Mouse (Mus musculus): ENCODE data around the gene Polr2a. TPM values are rescaled to one million over a fixed set of nuclear protein-coding genes. Genes with fewer than 3 reads are reported as not detected.
"Not testable (repeated sequence)": the region's sequence is repeated elsewhere in the genome, so short reads cannot be mapped to it uniquely, and the experiment has no call there.

Polr2a gene
- polyA plus RNA-seq, 1 experiment from 2014 or later: 29.9 TPM

DNA sequence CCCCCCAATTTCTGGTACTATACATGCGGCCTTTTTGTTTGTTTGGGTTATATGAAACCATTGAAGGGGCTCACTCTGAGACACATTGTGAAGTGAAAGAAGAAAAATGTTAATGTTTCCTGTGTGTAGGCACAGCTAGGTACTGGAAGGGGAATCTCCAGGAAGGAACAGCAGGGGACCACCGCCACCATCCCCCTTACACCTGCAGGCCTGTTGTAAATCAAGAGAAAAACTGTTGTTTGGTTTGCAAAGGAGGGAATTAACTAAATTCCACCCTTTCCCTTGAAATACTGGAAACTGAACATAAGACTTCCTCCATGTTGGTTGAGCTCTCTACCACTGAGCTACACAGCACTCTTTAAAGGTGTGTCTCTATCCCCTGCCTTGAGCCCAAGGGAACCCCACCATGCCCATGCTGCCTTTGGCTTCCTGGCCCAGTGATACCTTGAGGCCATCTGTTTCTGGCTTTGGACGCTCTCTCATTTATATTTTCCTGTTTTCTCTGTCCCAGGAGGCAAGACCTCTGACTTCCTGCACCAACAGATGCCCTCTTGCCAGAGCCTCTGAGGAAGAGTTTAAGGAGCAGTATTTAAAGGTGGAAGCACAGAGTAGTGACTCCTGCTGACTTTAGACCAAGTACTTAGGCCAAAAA lies 49.7 kb downstream of the Polr2a start:
- WGBS: 76% methylated on average over 3 of the region's 3 CpGs
- Histone ChIP-seq H3K9ac (no peak overlapping the region), H3K4me3 (replicated peaks) (no peak overlapping the region), H3K27ac (no peak overlapping the region), H3K4me2 (no peak overlapping the region), H3K27me3 (no peaks in the 10 kb centered on the region), H3K9me3 (replicated peaks) (no peaks in the 10 kb centered on the region), H3K36me3 (no peaks in the 10 kb centered on the region), H3K4me1 (peaks cover 21% of the 10 kb centered on the region)
- no peak for ATAC-seq (replicated peaks; ENCODE audit: low FRiP score)

DNA sequence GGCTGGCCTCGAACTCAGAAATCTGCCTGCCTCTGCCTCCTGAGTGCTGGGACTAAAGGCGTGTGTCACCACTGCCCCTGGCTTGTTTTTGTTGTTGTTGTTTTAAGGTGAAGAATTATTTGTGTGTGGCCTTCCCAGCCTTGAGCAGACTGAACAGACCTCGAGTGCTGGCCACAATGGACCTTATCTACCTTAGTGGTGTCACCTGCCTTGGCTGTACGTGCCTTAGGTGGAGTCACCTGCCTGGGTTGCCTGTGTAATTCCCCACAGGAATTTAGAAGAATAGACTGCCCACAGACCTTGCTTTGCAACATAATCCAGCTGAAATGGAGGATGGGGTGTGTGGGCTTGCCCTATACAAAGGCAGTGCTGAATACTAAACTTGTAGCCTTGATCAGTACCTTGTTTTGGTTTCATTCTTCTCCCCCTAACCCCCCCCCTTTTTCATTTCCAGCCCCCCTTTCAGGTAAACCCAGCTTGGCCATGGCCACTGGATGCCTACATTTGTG lies 50.5 kb downstream of the Polr2a start:
- Histone ChIP-seq H3K4me3 (replicated peaks) (no peak overlapping the region), H3K9me3 (replicated peaks) (no peaks in the 10 kb centered on the region), H3K27me3 (no peaks in the 10 kb centered on the region), H3K27ac (no peak overlapping the region), H3K36me3 (no peaks in the 10 kb centered on the region), H3K4me2 (no peak overlapping the region), H3K4me1 (peaks cover 13% of the 10 kb centered on the region; the same call in 1 of the 2 replicates), H3K9ac (no peak overlapping the region)
- no peak for ATAC-seq (replicated peaks; ENCODE audit: low FRiP score)
- WGBS: 88% methylated on average over 4 of the region's 4 CpGs

DNA sequence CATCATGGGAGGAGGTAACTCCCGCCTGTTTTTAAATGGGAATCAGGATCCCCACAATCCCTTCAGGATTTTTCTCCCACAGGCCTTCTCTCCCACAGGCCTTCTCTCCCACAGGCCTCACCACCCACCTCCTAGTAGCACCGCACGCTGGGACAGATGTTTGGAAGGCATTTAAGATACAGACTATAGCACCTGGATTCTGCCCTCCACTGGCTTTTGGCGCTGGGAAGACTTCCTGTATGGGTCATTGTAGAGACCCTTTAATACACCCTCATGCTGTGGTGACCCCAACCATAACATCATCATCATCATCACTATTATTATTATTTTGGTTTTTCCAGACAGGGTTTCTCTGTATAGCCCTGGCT lies 51.0 kb downstream of the Polr2a start:
- no peak for ATAC-seq (replicated peaks; ENCODE audit: low FRiP score)
- Histone ChIP-seq H3K9me3 (replicated peaks) (no peaks in the 10 kb centered on the region), H3K4me2 (no peak overlapping the region), H3K36me3 (no peaks in the 10 kb centered on the region), H3K9ac (no peak overlapping the region), H3K27me3 (no peaks in the 10 kb centered on the region), H3K4me3 (replicated peaks) (no peak overlapping the region), H3K27ac (no peak overlapping the region), H3K4me1 (peaks cover 11% of the 10 kb centered on the region; the same call in 1 of the 2 replicates)
- 92% methylated on average over 4 of the region's 4 CpGs for WGBS

DNA sequence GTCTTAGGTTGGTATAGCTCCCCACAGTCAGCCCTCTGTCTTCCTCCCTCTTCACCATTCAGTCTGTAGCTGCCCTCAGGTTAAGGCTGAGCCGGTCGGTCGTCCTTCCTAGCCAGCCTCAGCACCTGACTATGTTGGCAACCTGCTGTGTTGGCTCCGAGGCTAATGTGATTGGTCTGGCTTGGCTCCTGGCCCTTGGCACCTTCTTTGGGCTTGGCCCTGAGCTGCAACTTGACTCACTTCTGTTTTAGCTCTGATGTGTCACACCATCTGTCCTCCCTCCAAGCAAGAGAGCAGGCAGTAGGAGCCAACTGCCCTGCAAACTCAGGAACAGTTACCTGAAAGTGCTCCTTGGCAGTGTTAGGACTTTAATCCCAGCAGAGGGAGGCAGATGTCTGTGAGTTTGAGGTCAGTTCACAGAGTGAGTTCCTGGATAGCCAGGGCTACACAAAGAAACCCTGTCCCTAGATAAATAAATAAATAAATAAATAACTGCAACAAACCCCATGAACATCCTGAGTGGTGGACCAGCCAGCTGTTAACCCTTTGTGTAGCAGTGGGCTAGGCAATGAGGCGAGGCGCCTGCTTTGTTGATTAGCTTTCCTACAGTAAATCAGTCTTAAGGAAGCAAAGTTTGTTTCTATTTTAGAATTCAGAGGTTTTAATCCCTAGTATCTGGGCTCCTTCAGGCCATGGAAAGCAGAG lies 51.5 kb downstream of the Polr2a start:
- no peak overlapping the region for H3K4me3 ChIP-seq (replicated peaks)
- WGBS: 57% methylated on average over 6 of the region's 6 CpGs
- no peaks in the 10 kb centered on the region for H3K27me3 ChIP-seq
- H3K4me1 ChIP-seq: peaks cover 11% of the 10 kb centered on the region; the same call in 1 of the 2 replicates
- no peaks in the 10 kb centered on the region for H3K9me3 ChIP-seq (replicated peaks)
- no peak overlapping the region for H3K4me2 ChIP-seq
- no peaks in the 10 kb centered on the region for H3K36me3 ChIP-seq
- H3K27ac ChIP-seq: no peak overlapping the region
- no peak for ATAC-seq (replicated peaks; ENCODE audit: low FRiP score)
- no peak overlapping the region for H3K9ac ChIP-seq

DNA sequence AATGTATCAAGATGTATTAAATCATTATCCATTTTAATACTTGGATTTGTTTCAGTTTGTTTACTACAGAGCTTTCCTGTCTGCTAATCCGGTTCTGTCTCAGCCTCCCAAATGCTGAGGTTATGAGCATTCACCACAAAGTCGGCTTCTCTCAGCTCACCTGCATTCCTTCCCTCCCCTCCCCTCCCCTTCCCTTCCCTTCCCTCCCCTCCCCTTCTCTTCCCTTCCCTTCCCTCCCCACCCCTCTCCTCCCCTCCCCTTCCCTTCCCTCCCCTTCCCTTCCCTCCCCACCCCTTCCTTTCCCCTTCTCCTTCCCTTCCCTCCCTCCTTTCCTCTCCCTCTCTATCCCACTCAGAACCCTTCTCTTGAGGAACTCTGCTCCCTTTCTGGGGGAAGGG lies 53.8 kb downstream of the Polr2a start:
- Histone ChIP-seq H3K4me3 (replicated peaks) (no peak overlapping the region), H3K9me3 (replicated peaks) (no peaks in the 10 kb centered on the region), H3K27me3 (no peaks in the 10 kb centered on the region), H3K36me3 (no peaks in the 10 kb centered on the region), H3K27ac (no peak overlapping the region), H3K9ac (no peak overlapping the region), H3K4me1 (peaks cover 9% of the 10 kb centered on the region; the same call in 1 of the 2 replicates), H3K4me2 (no peak overlapping the region)
- 37% methylated on average over 2 of the region's 2 CpGs for WGBS
- ATAC-seq (replicated peaks; ENCODE audit: low FRiP score): no peak

DNA sequence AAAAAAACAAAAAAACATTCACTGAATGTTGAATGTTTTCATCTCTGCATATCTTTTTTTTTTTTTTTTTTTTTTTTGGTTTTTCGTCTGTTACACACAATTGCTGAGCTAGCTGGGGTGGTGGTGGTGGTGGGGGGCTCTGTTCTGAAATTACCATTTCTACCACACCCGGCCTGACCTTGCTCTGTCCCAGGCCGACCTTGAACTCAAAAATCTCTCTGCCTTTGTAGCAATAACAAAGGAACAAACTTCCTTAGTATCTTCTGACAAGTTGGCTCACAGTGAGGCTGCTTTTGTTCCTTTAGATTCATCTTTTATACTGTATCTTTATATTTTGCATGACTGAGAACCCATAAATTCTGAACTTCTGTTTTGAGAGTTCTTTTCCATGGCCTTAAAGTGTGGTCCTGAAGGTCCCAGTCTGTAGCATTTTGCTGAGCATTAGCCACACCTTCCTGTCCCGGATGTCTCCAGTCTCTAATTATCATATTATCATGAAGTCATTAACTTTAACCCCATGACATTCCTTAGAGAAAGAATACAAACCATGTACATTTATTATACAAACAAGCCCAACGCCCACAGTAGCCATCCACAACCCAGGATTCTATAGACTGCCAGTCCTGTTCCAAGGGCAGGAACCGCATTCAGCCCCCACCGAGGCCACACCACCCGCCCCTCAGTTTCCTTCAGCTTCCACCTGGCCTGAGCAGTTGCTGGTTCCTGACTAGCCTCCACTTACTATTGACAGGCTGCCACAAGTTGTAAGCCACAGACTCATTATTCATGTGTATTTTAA lies 54.4 kb downstream of the Polr2a start:
- Histone ChIP-seq H3K27ac (no peak overlapping the region), H3K4me1 (peaks cover 8% of the 10 kb centered on the region; the same call in 1 of the 2 replicates), H3K9ac (no peak overlapping the region), H3K4me3 (replicated peaks) (no peak overlapping the region), H3K9me3 (replicated peaks) (no peaks in the 10 kb centered on the region), H3K4me2 (no peak overlapping the region), H3K27me3 (no peaks in the 10 kb centered on the region), H3K36me3 (no peaks in the 10 kb centered on the region)
- WGBS: 66% methylated on average over 8 of the region's 8 CpGs
- no peak for ATAC-seq (replicated peaks; ENCODE audit: low FRiP score)

DNA sequence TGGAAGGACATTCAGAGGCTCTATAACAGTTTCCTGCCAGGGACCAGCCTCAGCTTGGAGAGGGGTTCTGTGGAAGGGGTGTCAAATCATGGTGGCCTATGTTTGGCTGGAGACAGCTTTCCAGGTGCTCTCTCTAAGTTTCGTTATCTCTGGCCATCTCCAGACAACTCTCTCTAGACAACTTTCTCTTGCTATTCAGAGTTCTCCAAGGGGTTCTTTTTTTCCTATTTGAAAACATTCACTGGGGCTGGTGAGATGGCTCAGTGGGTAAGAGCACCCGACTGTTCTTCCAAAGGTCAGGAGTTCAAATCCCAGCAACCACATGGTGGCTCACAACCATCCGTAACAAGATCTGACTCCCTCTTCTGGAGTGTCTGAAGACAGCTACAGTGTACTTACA lies 55.1 kb downstream of the Polr2a start:
- not testable (repeated sequence) for H3K27me3 ChIP-seq; H3K9me3 ChIP-seq (replicated peaks); H3K4me3 ChIP-seq (replicated peaks); H3K9ac ChIP-seq; H3K36me3 ChIP-seq; H3K27ac ChIP-seq; ATAC-seq (replicated peaks; ENCODE audit: low FRiP score); H3K4me1 ChIP-seq; H3K4me2 ChIP-seq
- 72% methylated on average over 3 of the region's 3 CpGs for WGBS

DNA sequence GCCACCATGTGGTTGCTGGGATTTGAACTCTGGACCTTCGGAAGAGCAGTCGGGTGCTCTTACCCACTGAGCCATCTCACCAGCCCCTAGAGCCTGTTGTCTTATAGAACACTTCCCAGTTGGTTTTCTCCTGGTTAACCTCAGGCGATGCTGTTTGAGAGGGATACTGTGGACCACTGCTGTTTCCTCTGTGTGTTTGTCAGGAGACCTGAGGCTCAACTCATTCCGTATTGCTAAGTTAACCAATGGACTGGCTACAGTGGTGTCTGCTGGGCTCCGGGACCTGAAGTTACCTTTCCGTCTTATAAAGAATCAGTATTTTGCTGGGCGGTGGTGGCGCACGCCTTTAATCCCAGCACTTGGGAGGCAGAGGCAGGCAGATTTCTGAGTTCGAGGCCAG lies 55.6 kb downstream of the Polr2a start:
- not testable (repeated sequence) for H3K9ac ChIP-seq; H3K27ac ChIP-seq; H3K9me3 ChIP-seq (replicated peaks); H3K36me3 ChIP-seq; H3K4me1 ChIP-seq; ATAC-seq (replicated peaks; ENCODE audit: low FRiP score); H3K4me3 ChIP-seq (replicated peaks); H3K4me2 ChIP-seq; H3K27me3 ChIP-seq
- WGBS: 94% methylated on average over 10 of the region's 10 CpGs

DNA sequence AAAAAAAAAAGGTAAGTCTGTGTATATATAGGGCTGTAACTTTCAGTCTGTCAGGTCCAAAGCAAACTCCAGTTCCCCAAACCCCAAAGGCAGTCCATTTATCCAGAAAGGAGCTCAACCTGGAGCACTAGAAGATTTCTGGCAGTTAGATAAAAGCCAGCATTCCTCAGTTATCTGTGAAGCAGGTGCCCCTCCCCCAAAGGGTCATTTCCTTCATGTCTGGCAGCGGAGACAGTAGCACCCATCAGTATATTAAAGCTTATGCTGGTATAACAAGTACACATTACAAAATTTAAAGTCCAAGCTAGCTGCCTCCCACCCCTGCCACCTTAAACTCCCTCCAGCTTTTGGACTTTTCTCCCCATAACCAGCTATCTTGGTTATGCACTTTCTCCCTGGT lies 58.8 kb downstream of the Polr2a start:
- no peak for ATAC-seq (replicated peaks; ENCODE audit: low FRiP score)
- peaks cover 18% of the 10 kb centered on the region for H3K4me1 ChIP-seq
- H3K36me3 ChIP-seq: no peaks in the 10 kb centered on the region
- H3K27me3 ChIP-seq: no peaks in the 10 kb centered on the region
- H3K4me2 ChIP-seq: no peak overlapping the region
- H3K27ac ChIP-seq: no peak overlapping the region
- 0 out of 2 replicates have a peak, but pooled peaks cover 3% of the 10 kb centered on the region for H3K9me3 ChIP-seq (replicated peaks)
- H3K4me3 ChIP-seq (replicated peaks): no peak overlapping the region
- 39% methylated on average over 1 of the region's 1 CpGs for WGBS
- H3K9ac ChIP-seq: no peak overlapping the region

DNA sequence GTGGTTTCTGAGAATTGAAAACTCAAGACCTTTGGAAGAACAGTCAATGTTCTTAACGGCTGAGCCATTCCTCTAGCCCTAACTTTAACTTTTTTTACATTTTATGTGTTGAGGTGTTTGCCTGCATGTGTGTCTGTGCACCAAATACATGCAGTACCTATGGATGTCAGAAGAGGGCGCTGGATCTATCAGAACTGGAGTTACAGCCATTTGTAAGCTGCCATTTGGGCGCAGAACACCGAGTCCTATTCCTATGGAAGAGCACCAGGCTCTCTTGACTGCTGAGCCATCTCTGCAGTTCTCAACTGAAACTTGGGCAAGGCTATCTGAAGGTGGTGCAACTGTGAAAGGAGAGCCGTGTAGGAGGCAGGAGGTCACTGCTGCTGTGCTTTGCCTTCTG lies 59.9 kb downstream of the Polr2a start:
- Histone ChIP-seq H3K9ac (no peak overlapping the region), H3K4me2 (no peak overlapping the region), H3K4me3 (replicated peaks) (no peak overlapping the region), H3K27ac (no peak overlapping the region), H3K4me1 (peaks cover 18% of the 10 kb centered on the region), H3K27me3 (no peaks in the 10 kb centered on the region), H3K9me3 (replicated peaks) (0 out of 2 replicates have a peak, but pooled peaks cover 3% of the 10 kb centered on the region), H3K36me3 (no peaks in the 10 kb centered on the region)
- ATAC-seq (replicated peaks; ENCODE audit: low FRiP score): no peak
- WGBS: 77% methylated on average over 5 of the region's 5 CpGs

DNA sequence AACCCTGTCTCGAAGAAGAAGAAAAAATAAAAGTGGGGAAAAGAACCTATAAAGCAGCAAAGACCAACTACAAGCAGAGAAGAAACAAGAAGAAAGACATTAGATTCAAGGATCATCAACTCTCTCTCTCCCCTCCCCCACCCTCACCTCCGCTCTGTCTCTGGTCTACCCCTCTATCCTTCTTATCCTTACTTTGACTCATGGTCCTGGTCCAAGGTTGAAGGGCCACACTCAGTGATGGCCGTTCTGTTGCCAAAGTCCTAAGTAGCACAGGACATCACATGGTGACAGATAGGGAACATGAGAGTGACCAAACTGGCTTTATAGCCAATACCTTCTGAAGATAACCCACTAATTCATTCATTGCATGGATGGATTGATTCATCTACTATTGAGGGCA lies 61.0 kb downstream of the Polr2a start:
- Histone ChIP-seq H3K27me3 (no peaks in the 10 kb centered on the region), H3K36me3 (no peaks in the 10 kb centered on the region), H3K27ac (no peak overlapping the region), H3K4me1 (peaks cover 25% of the 10 kb centered on the region), H3K9ac (no peak overlapping the region), H3K4me2 (no peak overlapping the region), H3K4me3 (replicated peaks) (no peak overlapping the region), H3K9me3 (replicated peaks) (0 out of 2 replicates have a peak, but pooled peaks cover 3% of the 10 kb centered on the region)
- 89% methylated on average over 3 of the region's 3 CpGs for WGBS
- ATAC-seq (replicated peaks; ENCODE audit: low FRiP score): no peak
